Mouse (Mus musculus) midbrain, embryonic 12.5 days (tissue): ENCODE results near the gene Lactbl1. TPM values are rescaled to one million over a fixed set of nuclear protein-coding genes. Genes with fewer than 3 reads are reported as not detected.
A peak's percentile ranks its signal among the peaks of the same experiment; 100 is the strongest.

Experiments used
- ATAC-seq: fragments of 200-750 bp; cut with Nextera tagmentation; 2 replicates; pipeline ENCODE4 v1.8.0; 2017; ENCODE audit warnings: low read depth, moderate TSS enrichment, moderate library complexity; ENCODE audit not compliant: low FRiP score
- H3K27ac ChIP-seq: fragments of 300-500 bp; sonication (generic); replicated peaks from 2 replicates; pipeline ENCODE4 v1.5.1; 2016; ENCODE audit warnings: mild to moderate bottlenecking
- H3K27me3 ChIP-seq: fragments of 300-500 bp; sonication (generic); 2 replicates; pipeline ENCODE4 v1.6.1; 2016; ENCODE audit warnings: mild to moderate bottlenecking
- H3K36me3 ChIP-seq: fragments of 300-500 bp; sonication (generic); 2 replicates; pipeline ENCODE4 v1.6.1; 2016
- H3K4me1 ChIP-seq: fragments of 300-500 bp; sonication (generic); 2 replicates; pipeline ENCODE4 v1.6.1; 2016
- H3K4me2 ChIP-seq: fragments of 300-500 bp; sonication (generic); replicated peaks from 2 replicates; pipeline ENCODE4 v1.6.1; 2016; ENCODE audit warnings: mild to moderate bottlenecking, moderate library complexity
- H3K4me3 ChIP-seq: fragments of 300-500 bp; sonication (generic); 2 replicates; pipeline ENCODE4 v1.5.1; 2016; ENCODE audit warnings: mild to moderate bottlenecking
- H3K9ac ChIP-seq: fragments of 300-500 bp; sonication (generic); replicated peaks from 2 replicates; pipeline ENCODE4 v1.6.1; 2016; ENCODE audit warnings: mild to moderate bottlenecking, moderate library complexity
- H3K9me3 ChIP-seq: fragments of 300-500 bp; sonication (generic); 2 replicates; pipeline ENCODE4 v1.6.1; 2016; ENCODE audit warnings: mild to moderate bottlenecking
- WGBS: fragments of 180-500 bp; shearing (Covaris S2); methylation state at CpG from one replicate; pipeline ENCODE4 v1.1.7; 2016; 5-methylcytosine and 5-hydroxymethylcytosine counted together
- polyA plus RNA-seq: library from polyadenylated mRNA; unstranded; fragments of >200 nt; fragmentation: Nextera tagmentation; extraction: Ambion mirVana; gene quantifications from 2 replicates; pipeline ENCODE4 v1.2.1, GENCODE M21; 2016

Gene Lactbl1
- 0.05 and 0.12 TPM in 2 replicates for polyA plus RNA-seq

DNA sequence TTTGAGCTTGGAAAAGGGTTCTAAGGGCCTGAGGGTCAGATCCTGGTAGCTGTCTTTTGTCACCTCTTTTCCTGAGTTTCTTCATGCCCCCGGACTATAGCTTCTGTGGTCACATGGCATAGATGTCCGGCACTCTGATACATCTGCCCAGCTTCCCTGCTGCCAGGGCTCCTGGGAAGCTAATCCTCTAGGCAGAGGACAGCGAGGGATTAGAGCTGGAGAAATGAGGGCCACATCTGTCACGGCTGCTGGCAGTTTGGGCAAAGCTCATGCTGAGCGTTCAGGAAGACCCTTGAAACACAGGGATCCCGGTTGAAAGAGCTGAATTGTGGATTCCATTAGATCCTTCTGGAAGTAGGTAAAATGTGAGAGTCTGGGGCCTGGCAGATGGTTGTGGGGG is at the start of gene Lactbl1:
TSS of gene Lactbl1 (plus strand) at position 234 of the 400 bp plus-strand sequence.
- no peak for ATAC-seq
- Histone ChIP-seq H3K4me2 (no peak within 1 kb of the TSS), H3K9me3 (no peaks in the 10 kb centered on the region), H3K36me3 (no peaks in the 10 kb centered on the region), H3K9ac (0 out of 2 replicates have a peak within 1 kb of the TSS, but pooled peaks have one; percentile 43), H3K27me3 (0 out of 2 replicates have a peak, but pooled peaks cover 4% of the 10 kb centered on the region), H3K4me1 (peaks cover 10% of the 10 kb centered on the region; the same call in 1 of the 2 replicates), H3K4me3 (no peak within 1 kb of the TSS), H3K27ac (no peak within 1 kb of the TSS)
- 25% methylated on average over 6 of the region's 6 CpGs for WGBS

DNA sequence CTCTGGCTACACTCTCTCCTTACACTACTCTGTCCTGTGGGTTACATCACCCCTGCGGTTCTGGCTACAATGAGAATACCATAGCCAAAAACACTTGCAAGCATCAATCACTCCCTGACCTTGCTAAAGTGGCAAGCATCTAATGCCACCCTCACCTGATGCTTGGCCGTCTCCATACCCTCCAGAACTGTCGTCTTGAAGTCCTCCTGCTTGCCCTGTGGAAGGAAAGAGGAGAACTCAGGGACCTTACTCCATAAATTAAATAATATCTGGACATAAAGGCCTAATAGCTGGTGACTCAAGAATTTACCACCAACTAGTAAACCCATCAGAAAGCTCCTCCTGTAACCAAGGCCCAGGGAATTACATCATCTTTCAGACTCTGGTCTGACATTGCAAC is 40.5 kb upstream of the Lactbl1 start:
- Histone ChIP-seq H3K4me1 (peaks cover 3% of the 10 kb centered on the region; the same call in 1 of the 2 replicates), H3K27me3 (no peaks in the 10 kb centered on the region), H3K4me3 (no peak overlapping the region), H3K27ac (no peak overlapping the region), H3K36me3 (0 out of 2 replicates have a peak, but pooled peaks cover 6% of the 10 kb centered on the region), H3K9ac (no peak overlapping the region), H3K4me2 (no peak overlapping the region), H3K9me3 (no peaks in the 10 kb centered on the region)
- 93% methylated on average over 3 of the region's 3 CpGs for WGBS
- no peak for ATAC-seq

DNA sequence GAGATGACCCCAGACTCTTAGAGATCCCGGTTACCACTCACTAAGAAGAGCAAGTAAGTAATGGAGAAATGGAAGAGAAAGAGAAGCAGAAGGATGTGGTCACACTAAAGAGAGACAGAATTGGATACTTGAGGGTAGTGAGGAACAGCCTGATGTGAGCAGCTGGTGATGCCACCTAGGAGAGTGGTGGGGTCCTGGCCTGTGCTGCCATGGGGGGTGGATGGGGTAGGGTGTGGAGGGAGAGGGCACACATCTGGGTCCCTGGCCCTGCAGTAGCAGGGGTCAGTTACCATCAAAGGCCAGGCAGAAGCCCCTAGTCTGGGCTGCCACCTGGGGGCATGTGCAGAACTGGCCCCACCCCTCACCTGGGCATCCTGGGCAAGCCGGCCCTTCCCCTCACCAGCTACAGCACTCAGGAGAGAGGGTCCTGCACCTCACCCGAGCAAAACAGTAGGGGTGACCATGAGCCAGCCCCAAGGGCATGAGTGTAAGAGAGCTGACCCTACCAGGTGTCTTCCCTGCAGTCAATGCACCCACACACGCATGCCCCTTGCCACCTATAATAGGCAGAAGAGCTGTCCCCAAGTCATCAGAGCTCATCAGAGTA is 35.1 kb upstream of the Lactbl1 start:
- no peak for ATAC-seq
- WGBS, result 93% methylated on average over 4 of the region's 4 CpGs
- H3K9ac ChIP-seq, result no peak overlapping the region
- no peaks in the 10 kb centered on the region for H3K27me3 ChIP-seq
- H3K4me2 ChIP-seq, result no peak overlapping the region
- peaks cover 17% of the 10 kb centered on the region for H3K36me3 ChIP-seq
- no peaks in the 10 kb centered on the region for H3K9me3 ChIP-seq
- no peak overlapping the region for H3K4me3 ChIP-seq
- peaks cover 14% of the 10 kb centered on the region; the same call in 1 of the 2 replicates for H3K4me1 ChIP-seq
- H3K27ac ChIP-seq, result no peak overlapping the region

DNA sequence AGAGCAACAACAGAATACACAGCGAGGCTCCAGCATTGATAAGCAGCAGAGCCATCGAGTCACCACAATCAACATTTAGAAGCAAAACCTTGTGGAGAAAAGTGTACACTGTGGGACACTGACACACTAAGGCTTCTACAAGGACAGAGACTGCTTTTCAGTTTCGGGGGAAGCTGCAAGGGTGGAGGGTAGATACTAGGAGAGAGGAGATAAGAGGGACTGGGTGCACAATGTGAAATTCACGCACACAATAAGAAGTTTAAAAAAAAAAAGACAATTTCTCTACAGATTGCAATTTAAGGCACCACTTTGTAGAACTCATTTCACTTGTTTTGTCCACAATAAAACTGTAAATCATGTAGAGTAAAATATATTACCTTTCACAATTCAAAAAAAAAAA is 34.4 kb upstream of the Lactbl1 start:
- Histone ChIP-seq H3K4me3 (no peak overlapping the region), H3K9me3 (no peaks in the 10 kb centered on the region), H3K36me3 (peaks cover 17% of the 10 kb centered on the region), H3K9ac (no peak overlapping the region), H3K27ac (no peak overlapping the region), H3K27me3 (no peaks in the 10 kb centered on the region), H3K4me2 (no peak overlapping the region), H3K4me1 (peaks cover 12% of the 10 kb centered on the region; the same call in 1 of the 2 replicates)
- WGBS, result 92% methylated on average over 4 of the region's 4 CpGs
- no peak for ATAC-seq

DNA sequence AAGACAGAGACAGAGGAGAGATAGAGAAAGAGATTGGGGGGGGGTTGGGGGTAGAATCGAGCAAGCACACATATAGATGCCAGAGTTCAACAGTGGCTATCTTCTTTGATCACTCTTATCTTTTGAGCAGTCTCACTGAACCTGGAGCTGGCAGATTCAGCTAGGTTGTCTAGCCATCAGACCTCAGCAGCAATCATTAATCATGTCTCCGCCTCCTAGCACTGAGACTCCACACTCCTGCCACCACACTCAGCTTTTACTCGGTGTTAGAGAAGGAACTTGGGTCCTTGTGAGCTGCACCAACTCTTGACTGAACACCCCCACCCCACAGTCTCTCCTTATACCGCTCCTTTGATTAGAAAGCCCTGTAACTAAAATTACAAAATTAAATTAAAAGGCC is 30.3 kb upstream of the Lactbl1 start:
- Histone ChIP-seq H3K4me2 (no peak overlapping the region), H3K27ac (no peak overlapping the region)
- 85% methylated on average over 4 of the region's 4 CpGs for WGBS

DNA sequence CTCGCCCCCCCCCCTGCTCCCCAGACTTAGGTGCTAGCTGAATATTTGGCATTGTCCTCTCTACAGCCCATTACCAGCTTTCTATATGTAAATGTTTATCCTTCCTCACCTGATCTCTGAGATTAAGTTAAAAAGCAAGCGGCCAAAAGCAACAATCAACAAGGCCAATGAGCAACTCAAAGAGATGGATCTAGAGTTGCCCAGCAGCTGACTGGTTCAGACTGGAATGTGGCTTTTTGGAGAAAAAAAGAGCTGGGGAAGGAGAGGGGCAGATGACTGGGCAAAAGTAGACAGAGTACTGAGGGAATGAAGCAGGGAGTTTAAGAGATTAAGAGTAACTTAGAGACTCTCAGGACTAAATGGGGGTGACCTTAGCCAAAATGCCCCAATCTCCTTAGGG is 28.4 kb upstream of the Lactbl1 start:
- 88% methylated on average over 2 of the region's 2 CpGs for WGBS
- ATAC-seq, result no peak
- no peak overlapping the region for H3K4me2 ChIP-seq
- no peak overlapping the region for H3K27ac ChIP-seq
- H3K9ac ChIP-seq, result no peak overlapping the region
- no peak overlapping the region for H3K4me3 ChIP-seq
- H3K27me3 ChIP-seq, result no peaks in the 10 kb centered on the region
- peaks cover 9% of the 10 kb centered on the region for H3K4me1 ChIP-seq
- H3K36me3 ChIP-seq, result peaks cover 11% of the 10 kb centered on the region
- H3K9me3 ChIP-seq, result no peaks in the 10 kb centered on the region

More for the DNA sequence above, 30.3 kb upstream of the Lactbl1 start:
- Histone ChIP-seq H3K4me1 (peaks cover 15% of the 10 kb centered on the region), H3K36me3 (peaks cover 11% of the 10 kb centered on the region), H3K27me3 (no peaks in the 10 kb centered on the region), H3K9ac (no peak overlapping the region), H3K4me3 (no peak overlapping the region), H3K9me3 (no peaks in the 10 kb centered on the region)
- ATAC-seq, result no peak

DNA sequence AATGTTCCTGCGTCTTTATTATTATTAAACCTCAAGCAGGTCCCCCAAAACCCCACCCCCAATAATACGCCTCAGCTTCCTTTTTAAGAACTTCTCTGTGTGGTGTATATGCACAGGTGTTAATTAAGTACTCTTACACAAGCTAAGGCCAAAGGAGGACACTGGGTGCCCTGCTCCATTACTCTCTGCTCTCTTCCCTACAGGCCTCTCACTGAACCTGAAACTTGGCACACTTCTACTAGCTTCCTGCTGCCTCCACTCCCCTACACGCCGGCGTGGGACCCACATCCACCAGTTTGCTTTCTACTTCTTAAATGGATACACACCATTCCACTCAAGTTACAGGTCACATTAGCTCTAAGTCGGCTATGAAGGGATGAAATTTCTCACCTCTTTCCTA is 27.2 kb upstream of the Lactbl1 start:
- Histone ChIP-seq H3K4me1 (peaks cover 8% of the 10 kb centered on the region), H3K27ac (no peak overlapping the region), H3K9ac (no peak overlapping the region), H3K9me3 (no peaks in the 10 kb centered on the region), H3K4me3 (no peak overlapping the region), H3K4me2 (no peak overlapping the region), H3K36me3 (peaks cover 10% of the 10 kb centered on the region), H3K27me3 (no peaks in the 10 kb centered on the region)
- WGBS, result 91% methylated on average over 6 of the region's 6 CpGs
- no peak for ATAC-seq

DNA sequence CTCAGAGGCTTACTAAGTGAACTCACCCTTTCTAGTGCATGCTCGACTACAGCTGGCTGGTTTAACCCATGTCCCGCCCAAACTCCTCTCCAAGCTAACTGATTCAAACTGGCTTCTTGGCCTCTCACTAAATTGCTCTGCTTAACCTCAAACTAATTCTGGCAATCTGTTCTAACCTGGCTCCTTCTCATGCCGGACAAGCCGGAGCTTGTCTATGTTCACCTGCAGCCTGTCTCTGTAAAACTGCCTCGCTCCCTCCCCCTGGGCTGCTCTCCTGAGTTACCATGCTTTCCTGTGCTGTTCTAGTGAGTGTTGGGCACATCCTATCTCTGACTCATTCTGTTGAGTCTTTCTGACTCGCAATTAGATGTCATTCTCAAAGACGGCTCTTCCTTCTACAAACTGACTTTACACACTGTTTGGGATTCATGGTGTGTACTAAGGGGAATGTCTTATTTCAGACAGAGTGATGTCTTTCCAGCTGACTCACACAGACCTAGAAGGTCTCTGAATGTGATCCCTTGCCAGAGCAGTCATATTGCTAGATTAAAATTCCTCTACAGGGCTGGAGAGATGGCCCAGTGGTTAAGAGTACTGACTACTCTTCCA is 24.0 kb upstream of the Lactbl1 start:
- H3K4me2 ChIP-seq, result no peak overlapping the region
- WGBS, result 95% methylated on average over 7 of the region's 7 CpGs

DNA sequence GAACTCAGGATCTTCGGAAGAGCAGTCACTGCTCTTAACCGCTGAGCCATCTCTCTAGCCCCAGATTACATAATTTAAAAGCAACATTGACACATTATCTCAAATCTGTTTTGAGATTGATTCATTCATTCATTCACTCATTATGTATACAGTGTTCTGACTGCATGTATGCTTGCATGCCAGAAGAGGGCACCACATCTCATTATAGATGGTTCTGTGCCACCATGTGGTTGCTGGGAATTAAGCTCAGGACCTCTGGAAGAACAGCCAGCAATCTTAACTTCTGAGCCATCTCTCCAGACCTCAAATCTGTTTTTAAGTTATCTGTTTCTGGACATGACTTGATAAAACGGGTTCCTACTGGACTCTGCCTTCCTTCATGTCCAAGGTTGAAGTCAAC is 22.6 kb upstream of the Lactbl1 start:
- H3K9ac ChIP-seq, result no peak overlapping the region
- 99% methylated on average over 3 of the region's 3 CpGs for WGBS
- H3K4me2 ChIP-seq, result peak overlapping the region; percentile 70
- H3K27ac ChIP-seq, result no peak overlapping the region
- H3K4me1 ChIP-seq, result peaks cover 12% of the 10 kb centered on the region
- no peaks in the 10 kb centered on the region for H3K9me3 ChIP-seq
- 0 out of 2 replicates have a peak overlapping the region, but pooled peaks have one; percentile 99 for H3K4me3 ChIP-seq
- no peaks in the 10 kb centered on the region for H3K27me3 ChIP-seq
- H3K36me3 ChIP-seq, result peaks cover 4% of the 10 kb centered on the region; the same call in 1 of the 2 replicates
- no peak for ATAC-seq

More for the DNA sequence above, 24.0 kb upstream of the Lactbl1 start:
- no peak for ATAC-seq
- Histone ChIP-seq H3K9ac (no peak overlapping the region), H3K27me3 (no peaks in the 10 kb centered on the region), H3K27ac (no peak overlapping the region), H3K4me3 (no peak overlapping the region), H3K36me3 (peaks cover 4% of the 10 kb centered on the region), H3K9me3 (no peaks in the 10 kb centered on the region), H3K4me1 (peaks cover 18% of the 10 kb centered on the region)

DNA sequence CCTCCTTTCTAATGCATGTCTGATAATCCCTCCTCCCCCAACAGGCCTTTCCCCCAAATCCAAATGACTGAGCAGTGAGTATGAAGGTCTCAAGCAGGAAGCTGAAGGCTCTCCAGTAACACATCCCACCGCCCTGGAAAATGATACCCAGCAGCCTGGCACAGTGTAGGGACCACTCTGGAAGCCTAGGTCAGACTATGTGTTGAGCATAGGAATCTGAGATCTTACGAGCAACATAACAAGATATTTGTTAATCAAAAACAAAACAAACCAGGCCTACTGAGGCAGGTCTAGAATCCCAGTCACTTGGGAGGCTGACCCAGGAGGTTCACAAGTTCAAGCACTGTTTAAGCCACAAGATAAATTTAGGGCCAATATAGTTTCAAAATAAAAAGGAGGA is 21.9 kb upstream of the Lactbl1 start:
- Histone ChIP-seq H3K27me3 (no peaks in the 10 kb centered on the region), H3K36me3 (peaks cover 4% of the 10 kb centered on the region; the same call in 1 of the 2 replicates), H3K4me1 (peaks cover 12% of the 10 kb centered on the region), H3K4me2 (peak overlapping the region; percentile 70), H3K9me3 (no peaks in the 10 kb centered on the region), H3K9ac (peak overlapping the region; percentile 100; the same call in 1 of the 2 replicates), H3K27ac (no peak overlapping the region), H3K4me3 (peak overlapping the region; percentile 99)
- WGBS, result 87% methylated on average over 2 of the region's 2 CpGs
- ATAC-seq, result no peak

DNA sequence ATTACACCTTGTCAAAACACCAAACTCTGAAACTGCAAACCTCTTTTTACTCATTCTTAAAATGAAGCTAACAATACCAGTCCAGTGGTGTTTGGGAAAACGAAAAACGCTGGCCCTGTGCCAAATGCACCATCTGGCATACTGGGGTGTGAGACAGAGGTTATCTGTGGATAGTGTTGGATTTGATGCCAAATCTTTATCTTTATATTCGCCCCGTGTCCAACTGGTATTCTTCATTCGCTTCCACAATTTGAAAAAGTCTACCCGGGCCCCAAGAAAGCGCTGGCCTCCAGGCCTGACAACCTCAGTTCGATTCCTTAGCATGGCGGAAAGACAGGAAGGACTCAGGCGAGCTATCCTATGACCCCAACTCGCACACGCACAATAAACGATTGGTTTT is 20.9 kb upstream of the Lactbl1 start:
- 3% methylated on average over 13 of the region's 13 CpGs for WGBS

DNA sequence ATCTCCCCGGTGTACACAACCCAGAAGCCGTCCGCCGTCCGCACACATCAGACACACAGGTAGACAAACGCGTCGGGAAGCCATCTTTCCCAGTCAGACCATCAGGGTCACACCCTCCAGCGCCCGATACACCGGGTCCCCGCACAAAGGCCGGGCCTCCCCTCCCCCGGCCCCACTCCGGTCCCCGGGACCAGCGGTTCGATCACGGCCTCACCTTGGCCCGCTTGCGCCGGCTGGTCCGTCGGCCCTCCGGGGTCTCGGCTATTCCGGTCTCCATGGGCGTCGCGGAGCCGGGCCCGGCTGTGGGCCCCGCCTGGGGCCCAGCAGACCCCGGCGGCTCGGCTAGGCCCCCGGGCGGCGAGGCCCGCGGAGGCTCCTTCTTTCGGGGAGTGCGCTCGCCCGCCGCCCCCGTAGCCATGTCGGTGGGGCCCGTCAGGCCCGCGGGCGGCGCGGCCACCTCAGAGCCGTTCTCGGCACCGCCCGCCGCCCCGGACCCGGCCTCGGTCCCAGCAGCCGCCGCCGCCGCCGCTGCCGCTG is 20.3 kb upstream of the Lactbl1 start:
- Histone ChIP-seq H3K27me3 (no peaks in the 10 kb centered on the region), H3K27ac (peak overlapping the region; percentile 97), H3K9me3 (no peaks in the 10 kb centered on the region), H3K9ac (peak overlapping the region; percentile 100), H3K4me1 (peaks cover 12% of the 10 kb centered on the region), H3K4me3 (peak overlapping the region; percentile 99), H3K36me3 (peaks cover 4% of the 10 kb centered on the region; the same call in 1 of the 2 replicates), H3K4me2 (peak overlapping the region; percentile 70)
- ATAC-seq, result peak; percentile 74
- WGBS, result under 1% methylated on average over 64 of the region's 68 CpGs

More for the DNA sequence above, 20.9 kb upstream of the Lactbl1 start:
- H3K27ac ChIP-seq, result peak overlapping the region; percentile 97
- H3K9ac ChIP-seq, result peak overlapping the region; percentile 100
- H3K4me1 ChIP-seq, result peaks cover 12% of the 10 kb centered on the region
- H3K9me3 ChIP-seq, result no peaks in the 10 kb centered on the region
- no peaks in the 10 kb centered on the region for H3K27me3 ChIP-seq
- peak overlapping the region; percentile 99 for H3K4me3 ChIP-seq
- peaks cover 4% of the 10 kb centered on the region; the same call in 1 of the 2 replicates for H3K36me3 ChIP-seq
- H3K4me2 ChIP-seq, result peak overlapping the region; percentile 70
- ATAC-seq, result no peak
